Mouse (Mus musculus) ES-Bruce4 (cell line): ENCODE data around the gene Map2k5.

Source experiments
- CTCF ChIP-seq: IDR thresholded peaks from one replicate; pipeline ENCODE4 v1.8.1; 2011; ENCODE audit warnings: low read depth, low read length
- POLR2A ChIP-seq: IDR thresholded peaks from one replicate; pipeline ENCODE4 v1.8.1; 2011; ENCODE audit warnings: low read length; ENCODE audit not compliant: insufficient read depth

GRCm38 (mm10) chr9:63135356-63135755 is 242.3 kb downstream of the Map2k5 start:
- TF ChIP-seq POLR2A (no peak), CTCF (no peak)
